In genomic region chr9:57998032-57998659, GRCm38 (mm10) we compare ENCODE assay signal across 8 mouse cellular contexts. TPM values are rescaled to one million over a fixed set of nuclear protein-coding genes. Genes with fewer than 3 reads are reported as not detected.
A peak's percentile ranks its signal among the peaks of the same experiment; 100 is the strongest.
DNase-seq lines count a peak whose midpoint lies in the region; ATAC-seq and TF ChIP-seq lines count a peak whose summit lies in the region.

No protein-coding gene starts in this region.

- H3K27me3 ChIP-seq in Patski (peaks cover 3% of the 10 kb centered on the region), myocyte (ENCODE audit: control insufficient read depth, insufficient read depth, insufficient read length) (peaks cover 8% of the 10 kb centered on the region)
- peaks cover 62% of the 10 kb centered on the region for H3K27me3 ChIP-seq in heart, embryonic 12.5 days (replicated peaks)
- no peaks in the 10 kb centered on the region for H3K27me3 ChIP-seq in kidney, embryonic 14.5 days (ENCODE audit: control insufficient read depth, insufficient read depth, low read length)
- peaks cover 24% of the 10 kb centered on the region for H3K27me3 ChIP-seq in liver, embryonic 11.5 days (replicated peaks; ENCODE audit: control insufficient read depth, insufficient read depth, low read length)

- peaks cover 8% of the 10 kb centered on the region for H3K4me1 ChIP-seq in heart, embryonic 12.5 days (replicated peaks)
- H3K4me1 ChIP-seq in kidney, embryonic 14.5 days (ENCODE audit: control insufficient read depth, insufficient read depth, low read length), result 0 out of 2 replicates have a peak, but pooled peaks cover 3% of the 10 kb centered on the region
- 0 out of 2 replicates have a peak, but pooled peaks cover 4% of the 10 kb centered on the region for H3K4me1 ChIP-seq in liver, embryonic 11.5 days (replicated peaks; ENCODE audit: control insufficient read depth, insufficient read depth, low read length)

- H3K4me2 ChIP-seq in heart, embryonic 12.5 days, result peak overlapping the region; percentile 71
- H3K4me2 ChIP-seq in kidney, embryonic 14.5 days (replicated peaks; ENCODE audit: low read depth, low read length), result peak overlapping the region; percentile 51
- peak overlapping the region; percentile 65 for H3K4me2 ChIP-seq in liver, embryonic 11.5 days
- H3K4me2 ChIP-seq in myocyte (ENCODE audit: low read depth), result peak overlapping the region; percentile 55

- DNase-seq in 3T3-L1 (ENCODE audit: low read depth, low spot score) (peak; percentile 78), Patski (ENCODE audit: low read depth, low spot score) (no peak)
- peak; percentile 85 for DNase-seq in embryo, embryonic 10 days (ENCODE audit: low spot score)
- peak; percentile 60 for DNase-seq in liver, embryonic 11.5 days (ENCODE audit: low spot score)
- peak; percentile 71 for DNase-seq in testis, postnatal 10 days (ENCODE audit: low spot score)

- no peak overlapping the region for H3K27ac ChIP-seq in heart, embryonic 12.5 days (ENCODE audit: poor library complexity, severe bottlenecking)
- H3K27ac ChIP-seq in kidney, embryonic 14.5 days (ENCODE audit: low read depth, low read length), result no peak overlapping the region
- H3K27ac ChIP-seq in liver, embryonic 11.5 days (ENCODE audit: low read depth, low read length), result no peak overlapping the region

- no peaks in the 10 kb centered on the region for H3K79me2 ChIP-seq in myocyte (ENCODE audit: control insufficient read depth, insufficient read depth)

- peak overlapping the region; percentile 37 for H3K4me3 ChIP-seq in heart, embryonic 12.5 days
- peak overlapping the region; percentile 31 for H3K4me3 ChIP-seq in kidney, embryonic 14.5 days (ENCODE audit: low read length)
- H3K4me3 ChIP-seq in liver, embryonic 11.5 days (ENCODE audit: low read depth, low read length), result peak overlapping the region; percentile 26
- no peak overlapping the region for H3K4me3 ChIP-seq in myocyte

- no peaks in the 10 kb centered on the region for H3K9me3 ChIP-seq in heart, embryonic 12.5 days (replicated peaks)
- no peaks in the 10 kb centered on the region for H3K9me3 ChIP-seq in kidney, embryonic 14.5 days (ENCODE audit: control insufficient read depth, low read length)
- no peaks in the 10 kb centered on the region for H3K9me3 ChIP-seq in liver, embryonic 11.5 days (ENCODE audit: control insufficient read depth, low read length)

- no peak overlapping the region for H3ac ChIP-seq in myocyte (ENCODE audit: control insufficient read depth, insufficient read length)

- CTCF ChIA-PET in Patski (lab: Charles Lee), result interaction anchor here (0.6 to 14.1 kb wide), 14 partner anchors 11 to 240 kb away, joined by 3 to 311 read pairs (median 4); partner anchors contain the start of genes Arid3b, Islr, Islr2 and Sema7a

- in situ Hi-C loops in Patski (cut with MboI; ENCODE audit: low pct_unique_long_range_greater_than_20kb), result loop anchor here (5.0 to 10.0 kb wide), 2 partner anchors 213 to 336 kb away; no protein-coding TSS in a partner anchor

- WGBS in heart, embryonic 12.5 days, result 1% methylated on average over 20 of the region's 20 CpGs
- WGBS in kidney, embryonic 14.5 days, result 1% methylated on average over 20 of the region's 20 CpGs
- 2% methylated on average over 20 of the region's 20 CpGs for WGBS in liver, embryonic 11.5 days

- no peak for TF ChIP-seq POLR2A in myocyte (IDR thresholded peaks at IDR 0.05; ENCODE audit: insufficient read length, low read depth)

- ATAC-seq in Patski, result no peak
- no peak; the same call in none of the 2 replicates for ATAC-seq in heart, embryonic 12.5 days (ENCODE audit: insufficient number of reproducible peaks, low FRiP score)
- peak; percentile 42 for ATAC-seq in kidney, embryonic 14.5 days (ENCODE audit: low FRiP score, low TSS enrichment)
- ATAC-seq in liver, embryonic 11.5 days (replicated peaks; ENCODE audit: low FRiP score), result peak; percentile 45; the same call in 1 of the 2 replicates

- TF ChIP-seq CTCF in Patski (IDR thresholded peaks at IDR 0.05), result peak; percentile 70

- 0 out of 2 replicates have a peak overlapping the region, but pooled peaks have one; percentile 33 for H3K9ac ChIP-seq in heart, embryonic 12.5 days
- peak overlapping the region; percentile 14; the same call in 1 of the 2 replicates for H3K9ac ChIP-seq in kidney, embryonic 14.5 days (ENCODE audit: low read depth, low read length)
- H3K9ac ChIP-seq in liver, embryonic 11.5 days (ENCODE audit: low read depth, low read length), result no peak overlapping the region

- POLR2A ChIA-PET in Patski (lab: Charles Lee), result interaction anchor here (0.6 to 1.7 kb wide), 7 partner anchors 59 to 236 kb away, joined by 3 to 10 read pairs (median 4); no protein-coding TSS in a partner anchor

- no peaks in the 10 kb centered on the region for H3K36me3 ChIP-seq in heart, embryonic 12.5 days
- no peaks in the 10 kb centered on the region for H3K36me3 ChIP-seq in kidney, embryonic 14.5 days (ENCODE audit: control insufficient read depth, insufficient read depth, low read length)
- no peaks in the 10 kb centered on the region for H3K36me3 ChIP-seq in liver, embryonic 11.5 days (ENCODE audit: control insufficient read depth, insufficient read depth, low read length)
- H3K36me3 ChIP-seq in myocyte (ENCODE audit: control insufficient read depth, insufficient read depth), result no peaks in the 10 kb centered on the region

TF ChIP-seq in myocyte, 11 proteins besides CTCF, POLR2A, EP300 and RAD21:
- no peak for TF ChIP-seq E2F4 (IDR thresholded peaks at IDR 0.05; ENCODE audit: insufficient read depth)
- TF ChIP-seq MYOD1 (IDR thresholded peaks at IDR 0.05; ENCODE audit: control insufficient read depth in 1 of 3, insufficient read length in 2 of 3, low read depth in 2 of 3), result no peak
- TF ChIP-seq POLR2AphosphoS2 (IDR thresholded peaks at IDR 0.05; ENCODE audit: insufficient read length, low read depth), result no peak
- no peak for TF ChIP-seq MAX (IDR thresholded peaks at IDR 0.05; ENCODE audit: low read depth)
- no peak for TF ChIP-seq MYOG (IDR thresholded peaks at IDR 0.05; ENCODE audit: control insufficient read depth in 1 of 3, insufficient read depth in 1 of 3, insufficient read length in 2 of 3, low read depth in 2 of 3)
- TF ChIP-seq REST (IDR thresholded peaks at IDR 0.05; ENCODE audit: insufficient read depth, insufficient read length), result no peak
- TF ChIP-seq USF1 (IDR thresholded peaks at IDR 0.05; ENCODE audit: low read depth), result no peak
- no peak for TF ChIP-seq CEBPB (IDR thresholded peaks at IDR 0.05; ENCODE audit: insufficient read depth, poor library complexity, severe bottlenecking)

RNA-seq across cellular contexts. Expression of gene Cyp11a1, which starts 8.1 kb away (rescaled TPM):
- 0.13 TPM for polyA plus RNA-seq in Patski (2021)
- not detected in 2 replicates for polyA plus RNA-seq in heart, embryonic 12.5 days (2016; fragmentation: Nextera tagmentation; extraction: Ambion mirVana)
- polyA plus RNA-seq in kidney, embryonic 14.5 days (2014; fragmentation: Nextera tagmentation; extraction: Ambion mirVana), result 0.47 and 0.87 TPM in 2 replicates
- 0.10 TPM in 1 of 2 replicates, not detected in the other for polyA plus RNA-seq in liver, embryonic 11.5 days (2014; fragmentation: Nextera tagmentation; extraction: Ambion mirVana)
- 0.11 TPM for polyA plus RNA-seq in myocyte (2012; fragmentation: generic; extraction: Trizol)

RNA-seq across cellular contexts. Expression of gene Sema7a, which starts 58.2 kb away (rescaled TPM):
- 77.8 TPM for polyA plus RNA-seq in Patski (2021)
- polyA plus RNA-seq in heart, embryonic 12.5 days (2016; fragmentation: Nextera tagmentation; extraction: Ambion mirVana), result 0.14 and 0.18 TPM in 2 replicates
- 0.93 TPM in 2 replicates for polyA plus RNA-seq in kidney, embryonic 14.5 days (2014; fragmentation: Nextera tagmentation; extraction: Ambion mirVana)
- 0.19 and 0.34 TPM in 2 replicates for polyA plus RNA-seq in liver, embryonic 11.5 days (2014; fragmentation: Nextera tagmentation; extraction: Ambion mirVana)
- 27.4 TPM for polyA plus RNA-seq in myocyte (2012; fragmentation: generic; extraction: Trizol)

Comparison
In these comparisons a context has a peak if more than half of its experiments do, and no peak if none do; other contexts are left out.
1. ATAC-seq: peak in kidney, embryonic 14.5 days (single experiment) and liver, embryonic 11.5 days (single experiment); none in Patski (single experiment) and heart, embryonic 12.5 days (single experiment).
2. RNA of gene Sema7a, which starts 58.2 kb away (polyA plus RNA-seq): 77.8 TPM in Patski (single experiment) and 27.4 TPM in myocyte (single experiment); 0.93 TPM in kidney, embryonic 14.5 days, 0.19 to 0.34 TPM in liver, embryonic 11.5 days and 0.14 to 0.18 TPM in heart, embryonic 12.5 days; every median in the first group is over 10 times any median in the second.
3. Peak in every context shown above with its lines, with median percentiles within 50 percentile points of each other: H3K4me2 ChIP-seq.